Mouse (Mus musculus): ENCODE measurements around the gene Hacd4.

- TF ChIP-seq CTCF (IDR thresholded peaks at IDR 0.05; ENCODE audit: control insufficient read depth, insufficient read depth, low read length) = no peak
- no peak for TF ChIP-seq POLR2A (IDR thresholded peaks at IDR 0.05; ENCODE audit: borderline replicate concordance, control insufficient read depth, low read depth, low read length)
Measured at GRCm38 (mm10) chr4:88476084-88476483, 37.4 kb upstream of the Hacd4 start.
